Mouse (Mus musculus) hindbrain, embryonic 11.5 days (tissue): ENCODE measurements at regions not wholly inside any gene's neighbourhood (a gene's known extent, or its start where the extent isn't known, plus 50 kb on each side); places are given as distances from the start of the nearest gene placed in this dataset.

Experiments
- ATAC-seq: fragments of 200-750 bp; cut with Nextera tagmentation; 2 replicates; pipeline ENCODE4 v1.8.0; 2017; ENCODE audit warnings: mild to moderate bottlenecking, moderate TSS enrichment, moderate library complexity; ENCODE audit not compliant: low FRiP score
- DNase-seq: peaks from one replicate; pipeline ENCODE4 v3.0.0-alpha.2; 2015; ENCODE audit warnings: low spot score
- H3K27ac ChIP-seq: fragments of 300-500 bp; sonication (generic); 2 replicates; pipeline ENCODE4 v1.5.1; 2014; ENCODE audit warnings: mild to moderate bottlenecking, low read depth, low read length
- H3K27me3 ChIP-seq: fragments of 300-500 bp; sonication (generic); 2 replicates; pipeline ENCODE4 v1.6.1; 2014; ENCODE audit warnings: mild to moderate bottlenecking, low read length, moderate library complexity, mixed read lengths; ENCODE audit not compliant: control insufficient read depth, insufficient read depth
- H3K36me3 ChIP-seq: fragments of 300-500 bp; sonication (generic); 2 replicates; pipeline ENCODE4 v1.6.1; 2014; ENCODE audit warnings: mild to moderate bottlenecking, low read length, moderate library complexity, mixed read lengths; ENCODE audit not compliant: control insufficient read depth, insufficient read depth
- H3K4me1 ChIP-seq: fragments of 300-500 bp; sonication (generic); replicated peaks from 2 replicates; pipeline ENCODE4 v1.6.1; 2014; ENCODE audit warnings: low read length, mixed read lengths; ENCODE audit not compliant: control insufficient read depth, insufficient read depth
- H3K4me2 ChIP-seq: fragments of 300-500 bp; sonication (generic); replicated peaks from 2 replicates; pipeline ENCODE4 v1.6.1; 2014; ENCODE audit warnings: mild to moderate bottlenecking, low read depth, low read length
- H3K4me3 ChIP-seq: fragments of 300-500 bp; sonication (generic); 2 replicates; pipeline ENCODE4 v1.5.1; 2014; ENCODE audit warnings: low read depth, low read length
- H3K9ac ChIP-seq: fragments of 300-500 bp; sonication (generic); 2 replicates; pipeline ENCODE4 v1.6.1; 2014; ENCODE audit warnings: low read depth, low read length
- H3K9me3 ChIP-seq: fragments of 300-500 bp; sonication (generic); 2 replicates; pipeline ENCODE4 v1.6.1; 2016; ENCODE audit warnings: low read length; ENCODE audit not compliant: control insufficient read depth
- WGBS: fragments of 180-500 bp; shearing (Covaris S2); extraction: QIAGEN DNeasy Blood & Tissue Kit; methylation state at CpG from one replicate; pipeline ENCODE4 v1.1.7; 2014; 5-methylcytosine and 5-hydroxymethylcytosine counted together

GRCm38 (mm10) chr13:63986681-63987080, 102.3 kb downstream of the Hsd17b3 start:
- DNase-seq, result no peak
- Histone ChIP-seq H3K4me1 (no peaks in the 10 kb centered on the region), H3K27ac (no peak overlapping the region), H3K9ac (no peak overlapping the region), H3K4me3 (no peak overlapping the region), H3K27me3 (no peaks in the 10 kb centered on the region), H3K9me3 (no peaks in the 10 kb centered on the region), H3K4me2 (no peak overlapping the region), H3K36me3 (no peaks in the 10 kb centered on the region)
- no peak for ATAC-seq
- WGBS, result 90% methylated on average over 5 of the region's 5 CpGs

GRCm38 (mm10) chr13:63985590-63985989, 103.4 kb downstream of the Hsd17b3 start:
- peaks cover 3% of the 10 kb centered on the region for H3K4me1 ChIP-seq
- no peak for DNase-seq
- peak; percentile 39; the same call in 1 of the 2 replicates for ATAC-seq
- H3K27ac ChIP-seq, result no peak overlapping the region
- H3K4me2 ChIP-seq, result no peak overlapping the region
- no peaks in the 10 kb centered on the region for H3K9me3 ChIP-seq
- H3K36me3 ChIP-seq, result no peaks in the 10 kb centered on the region
- no peaks in the 10 kb centered on the region for H3K27me3 ChIP-seq
- WGBS, result 25% methylated on average over 4 of the region's 4 CpGs
- no peak overlapping the region for H3K4me3 ChIP-seq
- H3K9ac ChIP-seq, result no peak overlapping the region

GRCm38 (mm10) chr13:63985086-63985485, 103.9 kb downstream of the Hsd17b3 start:
- Histone ChIP-seq H3K9ac (no peak overlapping the region), H3K9me3 (no peaks in the 10 kb centered on the region), H3K27ac (no peak overlapping the region), H3K4me1 (peaks cover 8% of the 10 kb centered on the region), H3K36me3 (no peaks in the 10 kb centered on the region), H3K4me2 (no peak overlapping the region), H3K27me3 (no peaks in the 10 kb centered on the region), H3K4me3 (no peak overlapping the region)
- DNase-seq, result no peak
- no peak for ATAC-seq
- WGBS, result 76% methylated on average over 5 of the region's 5 CpGs

GRCm38 (mm10) chr13:63980012-63980691, 108.9 kb downstream of the Hsd17b3 start:
- H3K4me2 ChIP-seq, result no peak overlapping the region
- no peaks in the 10 kb centered on the region for H3K27me3 ChIP-seq
- H3K9ac ChIP-seq, result no peak overlapping the region
- peak overlapping the region; percentile 19; the same call in 1 of the 2 replicates for H3K27ac ChIP-seq
- WGBS, result 3% methylated on average over 7 of the region's 7 CpGs
- H3K36me3 ChIP-seq, result no peaks in the 10 kb centered on the region
- peaks cover 8% of the 10 kb centered on the region for H3K4me1 ChIP-seq
- H3K9me3 ChIP-seq, result no peaks in the 10 kb centered on the region
- no peak overlapping the region for H3K4me3 ChIP-seq
- ATAC-seq (peak; percentile 89), DNase-seq (peak; percentile 56)

- Histone ChIP-seq H3K27ac (no peak overlapping the region), H3K36me3 (no peaks in the 10 kb centered on the region), H3K4me1 (peaks cover 8% of the 10 kb centered on the region), H3K4me3 (no peak overlapping the region), H3K9ac (no peak overlapping the region), H3K9me3 (no peaks in the 10 kb centered on the region), H3K27me3 (no peaks in the 10 kb centered on the region), H3K4me2 (no peak overlapping the region)
- ATAC-seq (no peak), DNase-seq (peak; percentile 26)
- WGBS, result 4% methylated on average over 1 of the region's 1 CpGs
Measured at GRCm38 (mm10) chr13:63979581-63979980, 109.4 kb downstream of the Hsd17b3 start.

- Histone ChIP-seq H3K4me1 (no peaks in the 10 kb centered on the region), H3K4me3 (no peak overlapping the region), H3K27ac (no peak overlapping the region), H3K9ac (no peak overlapping the region), H3K36me3 (no peaks in the 10 kb centered on the region), H3K4me2 (no peak overlapping the region), H3K27me3 (no peaks in the 10 kb centered on the region), H3K9me3 (no peaks in the 10 kb centered on the region)
- ATAC-seq, result no peak
- no peak for DNase-seq
- WGBS, result 83% methylated on average over 2 of the region's 2 CpGs
Measured at GRCm38 (mm10) chr13:63969907-63970306, 119.1 kb downstream of the Hsd17b3 start.

GRCm38 (mm10) chr13:63968623-63969022, 120.4 kb downstream of the Hsd17b3 start:
- Histone ChIP-seq H3K27me3 (no peaks in the 10 kb centered on the region), H3K4me3 (no peak overlapping the region), H3K9ac (no peak overlapping the region), H3K36me3 (no peaks in the 10 kb centered on the region), H3K4me1 (no peaks in the 10 kb centered on the region), H3K27ac (no peak overlapping the region), H3K4me2 (no peak overlapping the region), H3K9me3 (no peaks in the 10 kb centered on the region)
- no peak for DNase-seq
- WGBS, result 70% methylated on average over 3 of the region's 3 CpGs
- no peak for ATAC-seq

GRCm38 (mm10) chr13:63957098-63957497, 131.9 kb downstream of the Hsd17b3 start:
- WGBS, result 40% methylated on average over 5 of the region's 5 CpGs
- no peak for DNase-seq
- ATAC-seq, result no peak
- no peaks in the 10 kb centered on the region; the same call in 1 of the 2 replicates for H3K9me3 ChIP-seq
- no peaks in the 10 kb centered on the region for H3K36me3 ChIP-seq
- H3K27me3 ChIP-seq, result no peaks in the 10 kb centered on the region
- H3K4me1 ChIP-seq, result no peaks in the 10 kb centered on the region
- H3K4me3 ChIP-seq, result no peak overlapping the region
- H3K27ac ChIP-seq, result no peak overlapping the region
- no peak overlapping the region for H3K4me2 ChIP-seq
- no peak overlapping the region for H3K9ac ChIP-seq

GRCm38 (mm10) chr13:63954305-63954704, 134.7 kb downstream of the Hsd17b3 start:
- Histone ChIP-seq H3K4me2 (no peak overlapping the region), H3K27me3 (no peaks in the 10 kb centered on the region)
- WGBS, result 90% methylated on average over 2 of the region's 2 CpGs

More at GRCm38 (mm10) chr13:63954305-63954704, 134.7 kb downstream of the Hsd17b3 start:
- Histone ChIP-seq H3K4me1 (no peaks in the 10 kb centered on the region), H3K36me3 (no peaks in the 10 kb centered on the region), H3K27ac (no peak overlapping the region), H3K9me3 (no peaks in the 10 kb centered on the region; the same call in 1 of the 2 replicates), H3K9ac (no peak overlapping the region), H3K4me3 (no peak overlapping the region)
- DNase-seq (no peak), ATAC-seq (no peak)
